Mouse (Mus musculus) subcutaneous adipose tissue, adult 2 months (tissue): Measurements from ENCODE around the gene Olfr1499. TPM values are rescaled to one million over a fixed set of nuclear protein-coding genes. Genes with fewer than 3 reads are reported as not detected.

Experiments
- polyA plus RNA-seq: library from polyadenylated mRNA; depleted of rRNA; stranded (reverse); fragments of >200 nt; gene quantifications from 2 replicates; pipeline ENCODE4 v1.2.3, GENCODE M21; 2012; ENCODE audit warnings: low replicate concordance; rRNA removed

Olfr1499 gene
- polyA plus RNA-seq: not detected in 2 replicates

GRCm38 (mm10) chr19:13819347-13819746, at the start of gene Olfr1499:
Gene Olfr1499 (minus strand): TSS chr19:13819447.

GRCm38 (mm10) chr19:13861495-13861894, 42.2 kb upstream of the Olfr1499 start, which contains the start of gene Olfr1502:
Gene Olfr1502 (plus strand): TSS chr19:13861795.

GRCm38 (mm10) chr19:13850592-13850991, 31.3 kb upstream of the Olfr1499 start, which contains the start of gene Olfr1501:
Gene Olfr1501 (minus strand): TSS chr19:13850692.

GRCm38 (mm10) chr19:13830388-13830787, 11.1 kb upstream of the Olfr1499 start, which contains the start of gene Olfr1500:
Gene Olfr1500 (minus strand): TSS chr19:13830488.

GRCm38 (mm10) chr19:13798102-13798501, 21.1 kb downstream of the Olfr1499 start, which contains the start of gene Olfr1497:
Gene Olfr1497 (minus strand): TSS chr19:13798202.

GRCm38 (mm10) chr19:13777578-13777977, 41.7 kb downstream of the Olfr1499 start, which contains the start of gene Olfr1496:
Gene Olfr1496 (plus strand): TSS chr19:13777878.

GRCm38 (mm10) chr19:13764306-13764705, 54.9 kb downstream of the Olfr1499 start, which contains the start of gene Olfr1495:
Gene Olfr1495 (plus strand): TSS chr19:13764606.

Other genes with a start within 250 kb of the Olfr1499 start
- gene Olfr1484, start 235.9 kb downstream of the Olfr1499 start, polyA plus RNA-seq: not detected in 2 replicates
- not detected in 2 replicates for gene Olfr1487, start 202.1 kb downstream of the Olfr1499 start, polyA plus RNA-seq
- not detected in 2 replicates for gene Olfr1489, start 187.8 kb downstream of the Olfr1499 start, polyA plus RNA-seq
- gene Olfr1490, start 168.4 kb downstream of the Olfr1499 start, polyA plus RNA-seq: not detected in 2 replicates
- not detected in 2 replicates for gene Olfr1491, start 122.2 kb downstream of the Olfr1499 start, polyA plus RNA-seq
- not detected in 2 replicates for gene Olfr1493-ps1, start 96.2 kb downstream of the Olfr1499 start, polyA plus RNA-seq
- not detected in 2 replicates for gene Olfr1494, start 79.7 kb downstream of the Olfr1499 start, polyA plus RNA-seq
- gene Olfr1495, start 54.8 kb downstream of the Olfr1499 start, polyA plus RNA-seq: not detected in 2 replicates
- gene Olfr1496, start 41.6 kb downstream of the Olfr1499 start, polyA plus RNA-seq: not detected in 2 replicates
- gene Olfr1497, start 21.2 kb downstream of the Olfr1499 start, polyA plus RNA-seq: not detected in 2 replicates
- gene Olfr1500, start 11.0 kb upstream of the Olfr1499 start, polyA plus RNA-seq: not detected in 2 replicates
- not detected in 2 replicates for gene Olfr1501, start 31.2 kb upstream of the Olfr1499 start, polyA plus RNA-seq
- not detected in 2 replicates for gene Olfr1502, start 42.3 kb upstream of the Olfr1499 start, polyA plus RNA-seq
- gene Olfr1504, start 78.5 kb upstream of the Olfr1499 start, polyA plus RNA-seq: not detected in 2 replicates
- not detected in 2 replicates for gene Olfr1505, start 94.1 kb upstream of the Olfr1499 start, polyA plus RNA-seq